Mouse (Mus musculus): ENCODE data around the gene Atp1a4. TPM values are rescaled to one million over a fixed set of nuclear protein-coding genes. Genes with fewer than 3 reads are reported as not detected.
A peak's percentile ranks its signal among the peaks of the same experiment; 100 is the strongest.

The Atp1a4 gene
- polyA plus RNA-seq, 1 experiment from 2014 or later = not detected

- Histone ChIP-seq H3K36me3 (replicated peaks) (no peaks in the 10 kb centered on the region), H3K4me1 (peaks cover 45% of the 10 kb centered on the region), H3K27ac (peak overlapping the region; percentile 69), H3K4me3 (no peak overlapping the region), H3K9me3 (no peaks in the 10 kb centered on the region), H3K27me3 (ENCODE audit: poor library complexity, severe bottlenecking) (peaks cover 35% of the 10 kb centered on the region)
- WGBS = 49% methylated on average over 6 of the region's 6 CpGs
- no peak for DNase-seq (ENCODE audit: extremely low spot score, low spot score)
Observed at GRCm38 (mm10) chr1:172240945-172241708, 17.1 kb downstream of the Atp1a4 start.

- no peak for DNase-seq (ENCODE audit: extremely low spot score, low spot score)
- no peaks in the 10 kb centered on the region for H3K27me3 ChIP-seq (ENCODE audit: poor library complexity, severe bottlenecking)
- H3K9me3 ChIP-seq = no peaks in the 10 kb centered on the region
- no peaks in the 10 kb centered on the region for H3K36me3 ChIP-seq (replicated peaks)
- no peak overlapping the region for H3K27ac ChIP-seq
- H3K4me3 ChIP-seq = no peak overlapping the region
- 86% methylated on average over 1 of the region's 1 CpGs for whole genome bisulfite sequencing
- no peaks in the 10 kb centered on the region for H3K4me1 ChIP-seq
Observed at GRCm38 (mm10) chr1:172229215-172229614, 29.0 kb downstream of the Atp1a4 start.

- WGBS = 85% methylated on average over 2 of the region's 2 CpGs
- Histone ChIP-seq H3K4me3 (no peak overlapping the region), H3K36me3 (replicated peaks) (no peaks in the 10 kb centered on the region), H3K27me3 (ENCODE audit: poor library complexity, severe bottlenecking) (no peaks in the 10 kb centered on the region), H3K9me3 (no peaks in the 10 kb centered on the region), H3K4me1 (no peaks in the 10 kb centered on the region), H3K27ac (no peak overlapping the region)
- no peak for DNase-seq (ENCODE audit: extremely low spot score, low spot score)
Observed at GRCm38 (mm10) chr1:172228209-172228608, 30.0 kb downstream of the Atp1a4 start.

- no peaks in the 10 kb centered on the region for H3K9me3 ChIP-seq
- H3K27ac ChIP-seq = peak overlapping the region; percentile 84
- no peaks in the 10 kb centered on the region for H3K27me3 ChIP-seq (ENCODE audit: poor library complexity, severe bottlenecking)
- DNase-seq (ENCODE audit: extremely low spot score, low spot score) = peak; percentile 25
- H3K4me3 ChIP-seq = no peak overlapping the region; the same call in 1 of the 2 replicates
- H3K36me3 ChIP-seq (replicated peaks) = no peaks in the 10 kb centered on the region
- WGBS = 42% methylated on average over 11 of the region's 11 CpGs
- peaks cover 62% of the 10 kb centered on the region for H3K4me1 ChIP-seq
Observed at GRCm38 (mm10) chr1:172221297-172222063, 36.7 kb downstream of the Atp1a4 start.

- Histone ChIP-seq H3K4me1 (peaks cover 64% of the 10 kb centered on the region), H3K9me3 (no peaks in the 10 kb centered on the region), H3K4me3 (no peak overlapping the region), H3K27ac (peak overlapping the region; percentile 76), H3K27me3 (ENCODE audit: poor library complexity, severe bottlenecking) (no peaks in the 10 kb centered on the region), H3K36me3 (replicated peaks) (no peaks in the 10 kb centered on the region)
- 70% methylated on average over 10 of the region's 10 CpGs for WGBS
- DNase-seq (ENCODE audit: extremely low spot score, low spot score) = no peak
Observed at GRCm38 (mm10) chr1:172220414-172220813, 37.8 kb downstream of the Atp1a4 start.

GRCm38 (mm10) chr1:172219451-172220406 is 38.5 kb downstream of the Atp1a4 start, which contains the start of gene Casq1:
Casq1 (minus strand) TSS chr1:172219868.
- DNase-seq (ENCODE audit: extremely low spot score, low spot score) = no peak
- no peak within 1 kb of the TSS for H3K4me3 ChIP-seq
- H3K36me3 ChIP-seq (replicated peaks) = no peaks in the 10 kb centered on the region
- H3K27ac ChIP-seq = peak within 1 kb of the TSS; percentile 76
- WGBS = 83% methylated on average over 19 of the region's 19 CpGs
- H3K9me3 ChIP-seq = no peaks in the 10 kb centered on the region
- H3K4me1 ChIP-seq = peaks cover 64% of the 10 kb centered on the region
- no peaks in the 10 kb centered on the region for H3K27me3 ChIP-seq (ENCODE audit: poor library complexity, severe bottlenecking)

GRCm38 (mm10) chr1:172218164-172218910 is 39.9 kb downstream of the Atp1a4 start:
- no peaks in the 10 kb centered on the region for H3K27me3 ChIP-seq (ENCODE audit: poor library complexity, severe bottlenecking)
- no peak for DNase-seq (ENCODE audit: extremely low spot score, low spot score)
- no peaks in the 10 kb centered on the region for H3K36me3 ChIP-seq (replicated peaks)
- H3K27ac ChIP-seq = peak overlapping the region; percentile 76
- no peaks in the 10 kb centered on the region for H3K9me3 ChIP-seq
- no peak overlapping the region for H3K4me3 ChIP-seq
- H3K4me1 ChIP-seq = peaks cover 75% of the 10 kb centered on the region
- 58% methylated on average over 15 of the region's 15 CpGs for WGBS

- Histone ChIP-seq H3K27ac (peak overlapping the region; percentile 90), H3K4me1 (peaks cover 79% of the 10 kb centered on the region), H3K4me3 (peak overlapping the region; percentile 43), H3K36me3 (replicated peaks) (no peaks in the 10 kb centered on the region), H3K27me3 (ENCODE audit: poor library complexity, severe bottlenecking) (no peaks in the 10 kb centered on the region), H3K9me3 (no peaks in the 10 kb centered on the region)
- DNase-seq (ENCODE audit: extremely low spot score, low spot score) = peak; percentile 95
- WGBS = 1% methylated on average over 5 of the region's 5 CpGs
Observed at GRCm38 (mm10) chr1:172217148-172217547, 41.1 kb downstream of the Atp1a4 start.

- 76% methylated on average over 3 of the region's 3 CpGs for WGBS
- Histone ChIP-seq H3K36me3 (replicated peaks) (no peaks in the 10 kb centered on the region), H3K4me1 (peaks cover 55% of the 10 kb centered on the region), H3K4me3 (no peak overlapping the region), H3K27ac (no peak overlapping the region), H3K27me3 (ENCODE audit: poor library complexity, severe bottlenecking) (no peaks in the 10 kb centered on the region), H3K9me3 (no peaks in the 10 kb centered on the region)
- DNase-seq (ENCODE audit: extremely low spot score, low spot score) = no peak
Observed at GRCm38 (mm10) chr1:172214748-172215147, 43.5 kb downstream of the Atp1a4 start.

GRCm38 (mm10) chr1:172213771-172214170 is 44.4 kb downstream of the Atp1a4 start:
- 79% methylated on average over 4 of the region's 4 CpGs for WGBS
- 0 out of 2 replicates have a peak overlapping the region, but pooled peaks have one; percentile 36 for H3K27ac ChIP-seq
- DNase-seq (ENCODE audit: extremely low spot score, low spot score) = no peak

GRCm38 (mm10) chr1:172212776-172213175 is 45.4 kb downstream of the Atp1a4 start:
- Histone ChIP-seq H3K27me3 (ENCODE audit: poor library complexity, severe bottlenecking) (no peaks in the 10 kb centered on the region), H3K27ac (peak overlapping the region; percentile 36), H3K4me3 (no peak overlapping the region), H3K36me3 (replicated peaks) (no peaks in the 10 kb centered on the region), H3K4me1 (peaks cover 36% of the 10 kb centered on the region), H3K9me3 (no peaks in the 10 kb centered on the region)
- DNase-seq (ENCODE audit: extremely low spot score, low spot score) = no peak
- WGBS = 61% methylated on average over 5 of the region's 5 CpGs

More at GRCm38 (mm10) chr1:172213771-172214170, 44.4 kb downstream of the Atp1a4 start:
- Histone ChIP-seq H3K9me3 (no peaks in the 10 kb centered on the region), H3K4me3 (no peak overlapping the region), H3K4me1 (peaks cover 45% of the 10 kb centered on the region), H3K36me3 (replicated peaks) (no peaks in the 10 kb centered on the region), H3K27me3 (ENCODE audit: poor library complexity, severe bottlenecking) (no peaks in the 10 kb centered on the region)

All from forebrain, embryonic 10.5 days (tissue).